Mouse (Mus musculus) neural tube, postnatal 0 days (tissue): ENCODE data around the gene Ifna2. TPM values are rescaled to one million over a fixed set of nuclear protein-coding genes. Genes with fewer than 3 reads are reported as not detected.

Experiments
- polyA plus RNA-seq: library from polyadenylated mRNA; unstranded; fragments of >200 nt; fragmentation: Nextera tagmentation; extraction: Ambion mirVana; gene quantifications from 2 replicates; pipeline ENCODE4 v1.2.1, GENCODE M21; 2015

Ifna2 gene
- polyA plus RNA-seq = not detected in 2 replicates

GRCm38 (mm10) chr4:88683812-88684211 is at the start of gene Ifna2:
Ifna2 (minus strand) TSS chr4:88683912.

GRCm38 (mm10) chr4:88721791-88722721 is 38.3 kb upstream of the Ifna2 start, which contains the start of the genes Gm26566 and Klhl9:
Gm26566 (plus strand) TSS chr4:88721805.
Klhl9 (minus strand) TSS chr4:88722465.

GRCm38 (mm10) chr4:88691259-88691658 is 7.5 kb upstream of the Ifna2 start, which contains the start of gene Ifnab:
Ifnab (minus strand) TSS chr4:88691359.

GRCm38 (mm10) chr4:88676824-88677223 is 6.9 kb downstream of the Ifna2 start, which contains the start of gene Ifna16:
Ifna16 (minus strand) TSS chr4:88676924.

GRCm38 (mm10) chr4:88644359-88644758 is 39.4 kb downstream of the Ifna2 start, which contains the start of gene Ifna13:
Ifna13 (minus strand) TSS chr4:88644459.

GRCm38 (mm10) chr4:88634311-88634710 is 49.4 kb downstream of the Ifna2 start, which contains the start of gene C87499:
C87499 (minus strand) TSS chr4:88634411.

Other genes starting within 250 kb of the Ifna2 start
- gene Hacd4, start 245.0 kb downstream of the Ifna2 start, polyA plus RNA-seq = 5.3 and 6.9 TPM in 2 replicates
- not detected in 2 replicates for gene Ifnb1, start 161.1 kb downstream of the Ifna2 start, polyA plus RNA-seq
- not detected in 2 replicates for gene Ifna15, start 125.7 kb downstream of the Ifna2 start, polyA plus RNA-seq
- not detected in 2 replicates for gene Ifna14, start 112.1 kb downstream of the Ifna2 start, polyA plus RNA-seq
- gene Ifna9, start 91.5 kb downstream of the Ifna2 start, polyA plus RNA-seq = not detected in 2 replicates
- not detected in 2 replicates for gene Ifna12, start 80.5 kb downstream of the Ifna2 start, polyA plus RNA-seq
- not detected in 2 replicates for gene C87499, start 49.5 kb downstream of the Ifna2 start, polyA plus RNA-seq
- not detected in 2 replicates for gene Ifna13, start 39.5 kb downstream of the Ifna2 start, polyA plus RNA-seq
- not detected in 2 replicates for gene Ifna16, start 7.0 kb downstream of the Ifna2 start, polyA plus RNA-seq
- not detected in 2 replicates for gene Ifnab, start 7.4 kb upstream of the Ifna2 start, polyA plus RNA-seq
- 0.15 and 1.1 TPM in 2 replicates for gene Gm26566, start 37.9 kb upstream of the Ifna2 start, polyA plus RNA-seq
- gene Klhl9, start 38.6 kb upstream of the Ifna2 start, polyA plus RNA-seq = 68.0 and 72.4 TPM in 2 replicates
- not detected in 2 replicates for gene Gm13271, start 71.0 kb upstream of the Ifna2 start, polyA plus RNA-seq
- not detected in 2 replicates for gene Gm13283, start 76.2 kb upstream of the Ifna2 start, polyA plus RNA-seq
- 0.23 TPM in 1 of 2 replicates, not detected in the other for gene Gm13290, start 89.9 kb upstream of the Ifna2 start, polyA plus RNA-seq
- gene Gm13289, start 93.0 kb upstream of the Ifna2 start, polyA plus RNA-seq = not detected in 2 replicates
- not detected in 2 replicates for gene Gm13272, start 95.9 kb upstream of the Ifna2 start, polyA plus RNA-seq
- not detected in 2 replicates for gene Ifnz, start 98.2 kb upstream of the Ifna2 start, polyA plus RNA-seq
- gene Gm13276, start 101.8 kb upstream of the Ifna2 start, polyA plus RNA-seq = not detected in 2 replicates
- gene Gm13277, start 104.7 kb upstream of the Ifna2 start, polyA plus RNA-seq = not detected in 2 replicates
- gene Gm13278, start 107.6 kb upstream of the Ifna2 start, polyA plus RNA-seq = not detected in 2 replicates
- gene Gm13275, start 110.6 kb upstream of the Ifna2 start, polyA plus RNA-seq = not detected in 2 replicates
- gene Gm13279, start 113.5 kb upstream of the Ifna2 start, polyA plus RNA-seq = not detected in 2 replicates
- 0.22 and 0.46 TPM in 2 replicates for gene Gm13285, start 115.8 kb upstream of the Ifna2 start, polyA plus RNA-seq
- gene Gm13287, start 119.3 kb upstream of the Ifna2 start, polyA plus RNA-seq = not detected in 2 replicates
- not detected in 2 replicates for gene Gm13288, start 121.6 kb upstream of the Ifna2 start, polyA plus RNA-seq
- gene Ifna7, start 132.3 kb upstream of the Ifna2 start, polyA plus RNA-seq = not detected in 2 replicates
- not detected in 2 replicates for gene Ifna11, start 136.0 kb upstream of the Ifna2 start, polyA plus RNA-seq
- gene Ifna6, start 143.5 kb upstream of the Ifna2 start, polyA plus RNA-seq = not detected in 2 replicates
- gene Ifna5, start 151.6 kb upstream of the Ifna2 start, polyA plus RNA-seq = not detected in 2 replicates
- gene Ifna4, start 157.9 kb upstream of the Ifna2 start, polyA plus RNA-seq = not detected in 2 replicates
- not detected in 2 replicates for gene Ifna1, start 166.2 kb upstream of the Ifna2 start, polyA plus RNA-seq
- gene Ifne, start 196.3 kb upstream of the Ifna2 start, polyA plus RNA-seq = not detected in 2 replicates